ENCODE assay signal across 26 mouse cellular contexts in genomic region chr11:22274144-22274543, GRCm38 (mm10).
"Had no signal": no experiment of that assay in that cellular context is flagged by ENCODE, and none has a peak within 500 bp of the region (broad histone marks: within the 10 kb centered on the region; RNA-seq: fewer than 3 reads in every experiment).

No protein-coding gene starts in this region.

- H3K27me3 ChIP-seq: heart, embryonic 13.5 days; heart, embryonic 15.5 days; hindbrain, embryonic 13.5 days; hindbrain, embryonic 15.5 days; limb, embryonic 12.5 days; liver, embryonic 13.5 days; liver, embryonic 15.5 days had no signal

- H3K27ac ChIP-seq: heart, adult 2 months; heart, embryonic 13.5 days; heart, embryonic 15.5 days; hindbrain, embryonic 13.5 days; hindbrain, embryonic 15.5 days; hindbrain, postnatal 0 days; layer of hippocampus, adult 2 months; left cerebral cortex, adult 2 months; limb, embryonic 10.5 days; limb, embryonic 12.5 days; liver, embryonic 13.5 days; liver, embryonic 15.5 days had no signal

- H3K4me3 ChIP-seq: gastrocnemius, adult 2 months; heart, adult 2 months; heart, embryonic 13.5 days; heart, embryonic 15.5 days; hindbrain, embryonic 13.5 days; hindbrain, embryonic 15.5 days; layer of hippocampus, adult 2 months; left cerebral cortex, adult 2 months; limb, embryonic 10.5 days; limb, embryonic 12.5 days; liver, embryonic 13.5 days; liver, embryonic 15.5 days had no signal

- DNase-seq: gastrocnemius, adult 2 months; gastrocnemius, postnatal 14 days; gastrocnemius, postnatal 36 days; heart, adult 11 months; heart, adult 2 months; heart, postnatal 10 days; heart, postnatal 36 days; kidney, adult 18-20 months; kidney, adult 8-10 months; kidney, postnatal 10 days; kidney, postnatal 25 days; kidney, postnatal 4 days; liver; liver, embryonic 13.5 days had no signal

- H3K9me3 ChIP-seq: heart, embryonic 13.5 days; heart, embryonic 15.5 days; hindbrain, embryonic 13.5 days; hindbrain, embryonic 15.5 days; limb, embryonic 10.5 days; liver, embryonic 13.5 days; liver, embryonic 15.5 days had no signal

- H3K9ac ChIP-seq: heart, embryonic 13.5 days; heart, embryonic 15.5 days; hindbrain, embryonic 13.5 days; hindbrain, embryonic 15.5 days; limb, embryonic 12.5 days; liver, embryonic 13.5 days; liver, embryonic 15.5 days had no signal

- ATAC-seq: hindbrain, postnatal 0 days had no signal

- H3K4me2 ChIP-seq: heart, embryonic 11.5 days; heart, embryonic 13.5 days; heart, embryonic 15.5 days; hindbrain, embryonic 13.5 days; hindbrain, embryonic 15.5 days; limb, embryonic 12.5 days; liver, embryonic 11.5 days; liver, embryonic 13.5 days; liver, embryonic 15.5 days had no signal

- H3K4me1 ChIP-seq: heart, embryonic 15.5 days; limb, embryonic 10.5 days; limb, embryonic 12.5 days; liver, embryonic 15.5 days had no signal

- H3K36me3 ChIP-seq: liver, embryonic 15.5 days had no signal
